Mouse (Mus musculus) thymus, postnatal 4 days (tissue): ENCODE data around the gene Vti1b.
A peak's percentile ranks its signal among the peaks of the same experiment; 100 is the strongest.
"Not testable (repeated sequence)": the region's sequence is repeated elsewhere in the genome, so short reads cannot be mapped to it uniquely, and the experiment has no call there.

Experiments
- DNase-seq: peaks from one replicate; pipeline ENCODE4 v3.0.0; 2021

Gene Vti1b

DNA sequence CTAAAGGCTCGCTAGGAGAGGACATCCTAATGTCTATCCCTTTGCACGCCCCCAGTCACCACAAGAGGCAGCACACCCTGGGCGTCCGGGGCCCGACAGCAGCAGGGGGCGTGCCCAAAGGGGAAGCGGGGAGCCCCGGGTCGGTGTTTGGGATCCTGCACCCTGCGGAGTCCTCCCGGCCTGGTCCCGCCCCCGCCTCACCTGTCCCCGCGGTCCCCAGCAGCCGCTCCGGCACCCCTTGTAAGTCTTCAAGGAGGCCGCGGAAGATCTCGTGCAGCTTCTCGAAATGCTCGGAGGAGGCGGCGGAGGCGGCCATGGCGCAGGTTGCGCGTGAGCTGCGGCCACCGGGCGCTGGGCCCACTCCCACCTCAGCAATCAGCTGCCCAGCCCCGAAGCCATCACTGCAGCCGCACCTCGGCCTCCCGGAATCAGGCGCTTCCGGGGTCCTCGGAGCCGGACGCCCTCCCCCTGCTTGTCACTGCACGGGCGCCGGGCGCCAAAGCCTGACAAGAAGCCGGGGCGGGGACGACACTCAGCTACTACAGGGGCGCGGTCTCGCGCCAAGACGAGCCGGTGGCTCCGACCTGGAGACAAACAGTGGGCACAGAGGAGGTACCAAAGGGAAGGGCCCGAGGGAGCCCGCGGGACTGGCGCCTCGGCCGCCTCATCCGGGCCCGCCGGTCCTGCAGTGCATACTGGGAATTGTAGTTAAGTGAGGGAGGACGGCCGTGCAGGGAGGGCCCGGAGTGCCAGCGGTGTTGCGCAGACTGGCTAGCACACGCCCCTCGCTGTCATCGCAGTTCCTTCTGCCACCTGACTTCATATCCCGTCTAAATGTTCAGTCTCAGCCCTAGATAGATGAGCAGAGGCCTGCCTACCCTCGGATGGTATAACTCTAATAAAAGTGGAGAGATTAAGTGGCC lies at the start of gene Vti1b:
Gene Vti1b, minus strand, starts transcription at position 649 of the 923 bp plus-strand sequence.
- peak; percentile 88 for DNase-seq

DNA sequence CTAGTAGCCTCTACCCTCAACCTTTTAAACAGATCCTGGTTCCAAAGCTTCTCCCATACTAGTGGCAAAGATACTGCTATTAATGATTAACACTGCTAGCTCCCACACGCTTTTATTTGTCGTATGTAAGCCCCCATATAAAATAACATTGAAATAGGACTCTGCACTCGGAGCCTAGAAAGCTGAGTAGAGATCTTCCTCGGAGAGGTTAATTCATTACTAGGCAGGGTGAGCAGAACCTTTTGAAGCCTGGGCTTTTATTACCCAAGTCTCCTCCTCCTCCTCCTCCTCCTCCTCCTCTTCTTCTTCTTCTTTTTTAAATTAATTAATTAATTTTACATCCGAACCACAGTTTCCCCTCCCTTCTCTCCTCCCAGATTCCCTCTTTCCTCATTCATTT lies 45.0 kb upstream of the Vti1b start:
- DNase-seq = no peak

GRCm38 (mm10) chr12:79211447-79211846 lies 39.0 kb upstream of the Vti1b start:
- no peak for DNase-seq

- peak; percentile 60 for DNase-seq
Measured at GRCm38 (mm10) chr12:79208703-79209464, 36.4 kb upstream of the Vti1b start, which contains the start of gene Rdh12. Rdh12 (plus strand) TSS chr12:79208914.

GRCm38 (mm10) chr12:79201882-79202281 lies 29.4 kb upstream of the Vti1b start:
- DNase-seq = no peak

GRCm38 (mm10) chr12:79197105-79197504 lies 24.6 kb upstream of the Vti1b start:
- no peak for DNase-seq

DNA sequence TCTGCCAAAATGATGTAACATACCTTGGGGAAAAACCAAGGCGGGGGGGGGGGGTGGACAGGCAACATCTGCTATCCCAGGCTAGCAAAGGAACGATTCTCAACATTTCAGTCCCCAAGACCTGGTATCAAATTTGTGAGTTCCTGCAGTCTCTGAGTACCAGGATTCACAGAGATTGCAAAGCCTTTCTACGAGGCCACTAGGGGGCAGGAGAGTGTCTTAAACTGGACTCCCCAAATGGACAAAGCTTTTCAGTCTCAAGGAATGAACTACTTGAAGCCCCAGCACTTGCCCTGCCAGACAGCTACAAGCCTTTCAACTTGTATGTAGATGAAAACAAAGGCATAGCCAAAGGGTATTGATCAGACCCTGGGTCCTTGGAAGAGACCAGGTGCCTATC lies 21.0 kb upstream of the Vti1b start:
- peak; percentile 77 for DNase-seq

- no peak for DNase-seq
Measured at GRCm38 (mm10) chr12:79192193-79192592, 19.7 kb upstream of the Vti1b start, which contains the start of gene Rdh11. Rdh11 (minus strand) TSS chr12:79192293.

DNA sequence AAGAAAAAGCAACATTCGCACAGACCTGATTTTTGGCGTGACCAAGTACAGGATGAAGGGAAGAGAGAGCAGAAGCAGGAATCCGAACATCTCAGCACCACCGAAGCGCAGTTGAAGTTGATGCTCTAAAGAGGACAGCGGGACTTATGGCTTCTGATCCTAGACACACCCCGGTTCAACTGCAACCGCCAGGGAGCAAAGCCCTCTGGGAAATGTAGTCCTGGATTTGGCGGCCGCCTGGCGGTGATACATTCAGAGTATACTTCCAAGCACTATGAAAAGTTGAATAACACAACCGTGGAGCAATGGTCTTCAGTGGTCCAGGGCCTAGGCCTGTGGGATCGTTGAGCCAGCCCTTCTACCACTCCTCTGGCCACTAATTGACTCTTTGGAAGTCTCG lies 19.2 kb upstream of the Vti1b start:
- peak; percentile 86 for DNase-seq

DNA sequence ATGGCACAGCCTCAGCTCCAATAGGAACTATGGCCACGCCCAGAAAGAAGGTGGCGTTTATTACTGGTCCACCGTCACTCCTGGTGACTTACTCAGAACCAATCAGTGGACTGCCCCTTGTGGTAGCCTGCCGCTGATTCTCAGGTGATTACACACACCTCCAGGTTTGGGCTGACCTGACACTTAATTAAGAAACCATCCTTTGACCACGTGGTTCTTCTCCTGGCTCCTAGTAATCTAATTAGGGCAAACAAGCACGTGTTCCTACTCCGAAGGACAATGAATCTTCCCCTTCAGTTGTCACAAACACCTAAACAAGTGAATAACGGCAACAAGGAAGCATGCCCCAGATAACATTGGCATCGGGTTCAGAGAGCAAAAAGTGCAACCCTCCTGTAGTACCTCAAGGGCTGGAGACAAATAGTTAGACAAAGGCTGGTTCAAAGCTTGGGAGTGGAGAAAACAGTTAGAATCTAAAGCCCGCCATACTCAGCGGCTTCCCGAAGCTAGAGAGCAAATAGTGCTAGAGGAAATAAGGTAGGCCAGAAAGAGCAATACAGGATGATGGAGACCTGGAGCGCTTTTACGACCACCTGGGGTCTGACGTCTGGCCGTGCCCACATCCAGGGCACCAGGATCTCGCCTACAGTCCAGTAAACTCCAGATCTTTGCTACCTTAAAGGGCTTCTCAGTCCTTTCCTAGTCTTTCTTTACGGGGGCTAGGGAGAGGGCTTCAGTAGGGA lies 18.6 kb upstream of the Vti1b start:
- DNase-seq = peak; percentile 70

- DNase-seq = not testable (repeated sequence)
Measured at GRCm38 (mm10) chr12:79185160-79185559, 12.7 kb upstream of the Vti1b start.

- DNase-seq = no peak
Measured at GRCm38 (mm10) chr12:79175998-79176397, 3.5 kb upstream of the Vti1b start.

- DNase-seq = peak; percentile 28
Measured at GRCm38 (mm10) chr12:79173721-79174120, 1.3 kb upstream of the Vti1b start.

- DNase-seq = peak; percentile 7
Measured at GRCm38 (mm10) chr12:79171269-79171995, 1.0 kb downstream of the Vti1b start.

GRCm38 (mm10) chr12:79170421-79170820 lies 2.0 kb downstream of the Vti1b start:
- DNase-seq = no peak

DNA sequence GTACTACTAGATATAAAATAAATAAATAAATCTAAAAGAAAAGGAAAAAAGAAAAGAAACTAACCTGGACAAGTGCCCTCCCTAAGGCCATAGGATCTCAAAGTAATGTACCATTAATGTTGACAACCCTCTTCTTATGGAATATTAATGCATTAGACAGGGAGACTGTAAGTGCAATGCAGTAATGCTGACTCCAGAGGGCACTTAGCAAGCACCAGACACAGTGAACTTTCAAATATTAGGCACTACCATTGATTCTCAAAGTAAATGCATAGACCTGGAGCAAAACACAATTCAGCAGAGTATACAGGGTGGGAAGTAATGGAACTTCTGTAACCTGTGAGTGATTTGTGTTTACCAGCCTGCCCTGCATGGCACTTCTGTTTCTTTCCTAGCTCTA lies 3.3 kb downstream of the Vti1b start:
- DNase-seq = no peak

DNA sequence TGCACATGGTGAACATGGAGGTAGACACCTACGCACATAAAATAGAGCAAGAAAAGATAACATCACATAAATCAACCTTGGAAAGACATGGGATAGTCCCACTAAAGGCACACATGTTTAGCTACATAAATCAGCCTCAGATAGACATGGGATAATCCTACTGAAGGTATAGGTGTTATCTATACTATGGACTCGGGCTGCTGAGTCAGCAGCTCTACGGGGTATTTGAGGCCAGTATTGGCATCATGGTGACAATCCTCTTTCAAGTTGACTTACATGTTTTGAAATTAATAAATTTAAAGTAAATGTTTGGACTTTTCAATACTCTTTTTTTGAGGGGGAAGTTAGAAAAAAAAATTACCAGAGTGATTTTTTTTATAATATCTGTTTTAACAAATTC lies 9.6 kb downstream of the Vti1b start:
- no peak for DNase-seq

GRCm38 (mm10) chr12:79149653-79150052 lies 22.8 kb downstream of the Vti1b start:
- DNase-seq = no peak

DNA sequence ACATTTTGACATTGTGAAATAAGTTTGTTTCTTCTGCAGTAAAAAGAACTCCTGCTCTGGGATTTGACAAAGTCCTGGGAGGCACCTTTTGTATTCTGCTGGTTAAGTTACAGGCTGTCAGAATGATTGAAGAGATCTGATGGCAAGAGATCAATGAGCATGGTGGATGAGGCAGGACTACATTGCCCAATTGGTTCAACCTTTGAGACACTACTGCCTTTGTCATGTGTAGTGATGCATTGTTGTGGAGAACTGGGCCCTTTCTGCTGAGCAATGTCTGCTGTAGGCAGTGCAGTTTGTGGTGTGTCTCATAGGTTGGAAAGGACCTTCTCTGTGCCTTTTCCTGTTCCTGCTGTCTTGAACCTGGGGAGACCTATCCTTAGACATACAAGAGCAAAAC lies 31.1 kb downstream of the Vti1b start:
- DNase-seq = no peak

GRCm38 (mm10) chr12:79140811-79141210 lies 31.7 kb downstream of the Vti1b start:
- DNase-seq = no peak

DNA sequence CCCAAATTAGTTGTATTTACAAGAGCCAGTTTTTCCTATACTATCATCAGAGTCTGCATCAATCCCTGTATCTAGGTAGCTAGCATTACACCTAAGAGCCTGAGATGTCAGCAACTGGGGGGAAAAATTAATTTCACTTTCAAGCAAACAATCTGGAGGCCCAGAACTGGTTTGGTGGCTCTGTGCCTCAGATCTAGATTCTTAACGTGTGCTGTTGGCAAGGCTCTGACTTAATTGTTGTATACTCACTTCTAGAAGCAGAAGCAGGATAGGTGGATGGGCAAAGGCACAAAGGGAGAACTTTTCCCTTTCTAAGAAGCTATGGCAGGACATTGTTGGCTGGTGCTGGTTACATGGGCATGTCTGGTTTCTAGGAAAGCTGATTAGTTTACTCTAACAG lies 33.0 kb downstream of the Vti1b start:
- no peak for DNase-seq

DNA sequence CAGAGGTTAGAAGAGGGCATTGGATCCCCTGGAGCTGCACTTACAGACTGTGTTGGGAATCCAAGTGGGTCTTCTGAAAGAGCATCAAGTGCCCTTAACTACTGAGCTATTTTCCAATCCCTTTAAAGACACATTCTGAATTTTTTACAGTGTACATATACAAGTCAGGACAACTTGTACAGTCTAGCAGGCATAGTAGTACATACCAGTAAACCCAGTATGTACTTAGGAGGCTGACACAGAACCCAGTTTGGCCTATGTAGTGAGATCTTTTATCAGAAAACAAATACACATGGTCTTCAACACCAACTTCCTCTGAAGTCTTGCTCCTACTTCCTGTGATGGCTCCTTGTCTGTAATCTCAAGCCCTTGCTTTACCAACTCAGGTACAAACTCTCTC lies 33.5 kb downstream of the Vti1b start:
- no peak for DNase-seq
